Mouse (Mus musculus): ENCODE data around the gene Actl11.

DNA sequence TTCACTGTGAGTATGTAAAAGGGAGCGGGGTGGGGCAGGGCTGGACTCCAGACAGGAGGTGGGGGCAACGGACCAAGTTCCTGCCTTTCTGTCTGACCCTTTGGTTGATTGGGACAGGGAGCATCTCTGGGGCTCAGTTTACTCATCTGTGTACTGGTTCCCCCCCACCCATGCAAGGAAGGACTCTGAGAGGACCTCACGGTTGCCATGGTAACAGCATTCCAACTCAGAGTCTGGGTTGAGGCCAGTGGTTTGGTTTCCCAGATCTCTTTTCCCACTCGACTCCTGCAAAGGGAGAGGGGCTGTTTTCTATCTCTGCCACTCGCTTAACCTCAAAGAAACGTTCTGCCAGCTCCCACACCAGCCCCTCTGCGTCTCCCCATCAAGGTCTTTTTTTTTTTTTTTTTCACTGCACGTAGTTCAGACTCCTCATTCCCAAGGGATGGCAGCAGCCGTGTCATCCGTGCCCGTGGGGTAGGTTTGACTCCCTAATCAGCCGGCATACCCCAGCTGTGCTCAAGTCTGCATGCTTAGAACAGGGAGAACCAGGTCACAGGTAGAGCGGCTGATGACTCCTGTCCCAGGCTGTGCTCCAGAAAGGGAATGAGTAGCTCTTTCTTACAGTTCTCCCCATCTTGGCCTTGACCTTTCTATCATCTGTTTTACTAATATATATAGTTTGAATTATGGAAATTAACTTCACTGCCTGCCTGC lies 10.2 kb upstream of the Actl11 start:
- TF ChIP-seq CTCF (IDR thresholded peaks at IDR 0.05; ENCODE audit: insufficient read depth, low read depth, low read length) (no peak), POLR2A (IDR thresholded peaks at IDR 0.05; ENCODE audit: insufficient read depth, low read depth, low read length) (no peak)

All from olfactory bulb, adult 2 months (tissue).